In genomic region chr12:6087071-6087470, GRCm38 (mm10) we compare ENCODE assay signal across 22 mouse cellular contexts.
DNase-seq lines count a peak whose midpoint lies in the region; ATAC-seq and TF ChIP-seq lines count a peak whose summit lies in the region.
"Had no signal": no experiment of that assay in that cellular context is flagged by ENCODE, and none has a peak within 500 bp of the region (broad histone marks: within the 10 kb centered on the region; RNA-seq: fewer than 3 reads in every experiment).

No protein-coding gene starts in this region.

- no peak overlapping the region for H3K27ac ChIP-seq in forebrain, embryonic 14.5 days (ENCODE audit: low read depth, low read length)
- H3K27ac ChIP-seq in forebrain, embryonic 11.5 days (ENCODE audit: low read depth, low read length): no peak overlapping the region
- no peak overlapping the region for H3K27ac ChIP-seq in midbrain, embryonic 14.5 days (replicated peaks; ENCODE audit: low read depth, low read length)
- H3K27ac ChIP-seq in midbrain, embryonic 15.5 days: no peak overlapping the region
- H3K27ac ChIP-seq in thymus, adult 2 months (ENCODE audit: control insufficient read depth, insufficient read depth, low read length): no peak overlapping the region
- H3K27ac ChIP-seq: liver, embryonic 13.5 days; macrophage had no signal

- no peak for TF ChIP-seq POLR2A in thymus, adult 2 months (IDR thresholded peaks at IDR 0.05; ENCODE audit: control insufficient read depth, extremely low read depth, insufficient read depth, low read length, poor library complexity)

- 60% methylated on average over 2 of the region's 2 CpGs for WGBS in forebrain, embryonic 14.5 days
- 73% methylated on average over 2 of the region's 2 CpGs for WGBS in forebrain, embryonic 11.5 days
- WGBS in midbrain, embryonic 14.5 days: 80% methylated on average over 2 of the region's 2 CpGs
- WGBS in midbrain, embryonic 15.5 days: 61% methylated on average over 2 of the region's 2 CpGs
- WGBS in thymus, adult 2 months: 57% methylated on average over 2 of the region's 2 CpGs

- H3K36me3 ChIP-seq in forebrain, embryonic 14.5 days (ENCODE audit: control insufficient read depth, insufficient read depth, low read length): no peaks in the 10 kb centered on the region
- no peaks in the 10 kb centered on the region for H3K36me3 ChIP-seq in forebrain, embryonic 11.5 days (ENCODE audit: control insufficient read depth, insufficient read depth, low read length)
- H3K36me3 ChIP-seq in midbrain, embryonic 14.5 days (ENCODE audit: control insufficient read depth, insufficient read depth, low read length): no peaks in the 10 kb centered on the region
- no peaks in the 10 kb centered on the region for H3K36me3 ChIP-seq in midbrain, embryonic 15.5 days (replicated peaks)
- no peaks in the 10 kb centered on the region for H3K36me3 ChIP-seq in thymus, adult 2 months (ENCODE audit: control insufficient read depth, insufficient read depth, low read length)
- H3K36me3 ChIP-seq: heart, embryonic 12.5 days; liver, embryonic 13.5 days had no signal

- H3K9me3 ChIP-seq in forebrain, embryonic 14.5 days (replicated peaks; ENCODE audit: control insufficient read depth, low read length): no peaks in the 10 kb centered on the region
- H3K9me3 ChIP-seq in forebrain, embryonic 11.5 days (ENCODE audit: control insufficient read depth, low read length): no peaks in the 10 kb centered on the region
- no peaks in the 10 kb centered on the region for H3K9me3 ChIP-seq in midbrain, embryonic 14.5 days (ENCODE audit: control insufficient read depth, low read length)
- no peaks in the 10 kb centered on the region for H3K9me3 ChIP-seq in midbrain, embryonic 15.5 days
- H3K9me3 ChIP-seq: heart, embryonic 12.5 days; liver, embryonic 13.5 days had no signal

- H3K27me3 ChIP-seq in forebrain, embryonic 14.5 days (replicated peaks; ENCODE audit: control insufficient read depth, insufficient read depth, low read length): no peaks in the 10 kb centered on the region
- H3K27me3 ChIP-seq in forebrain, embryonic 11.5 days (ENCODE audit: control insufficient read depth, insufficient read depth, low read length): no peaks in the 10 kb centered on the region
- no peaks in the 10 kb centered on the region for H3K27me3 ChIP-seq in midbrain, embryonic 14.5 days (ENCODE audit: control insufficient read depth, insufficient read depth, low read length)
- no peaks in the 10 kb centered on the region for H3K27me3 ChIP-seq in midbrain, embryonic 15.5 days (replicated peaks)
- no peaks in the 10 kb centered on the region for H3K27me3 ChIP-seq in thymus, adult 2 months (ENCODE audit: control insufficient read depth, insufficient read depth, low read length)
- H3K27me3 ChIP-seq: heart, embryonic 12.5 days; liver, embryonic 13.5 days had no signal

- H3K4me1 ChIP-seq in forebrain, embryonic 14.5 days (ENCODE audit: control insufficient read depth, insufficient read depth, low read length): 0 out of 2 replicates have a peak, but pooled peaks cover 3% of the 10 kb centered on the region
- H3K4me1 ChIP-seq in forebrain, embryonic 11.5 days (replicated peaks; ENCODE audit: control insufficient read depth, insufficient read depth, low read length): no peaks in the 10 kb centered on the region
- no peaks in the 10 kb centered on the region for H3K4me1 ChIP-seq in midbrain, embryonic 14.5 days (ENCODE audit: control insufficient read depth, insufficient read depth, low read length)
- no peaks in the 10 kb centered on the region for H3K4me1 ChIP-seq in midbrain, embryonic 15.5 days
- H3K4me1 ChIP-seq in thymus, adult 2 months (replicated peaks; ENCODE audit: control insufficient read depth, insufficient read depth, low read length): no peaks in the 10 kb centered on the region
- H3K4me1 ChIP-seq: liver, embryonic 13.5 days had no signal

- no peak overlapping the region for H3K9ac ChIP-seq in forebrain, embryonic 14.5 days (ENCODE audit: low read length)
- no peak overlapping the region for H3K9ac ChIP-seq in forebrain, embryonic 11.5 days (ENCODE audit: low read length)
- no peak overlapping the region for H3K9ac ChIP-seq in midbrain, embryonic 14.5 days (replicated peaks; ENCODE audit: low read length)
- no peak overlapping the region for H3K9ac ChIP-seq in midbrain, embryonic 15.5 days
- H3K9ac ChIP-seq: forebrain, postnatal 0 days; heart, embryonic 12.5 days; hindbrain, embryonic 14.5 days; liver, embryonic 13.5 days; lung, embryonic 14.5 days had no signal

- no peak overlapping the region for H3K4me3 ChIP-seq in forebrain, embryonic 14.5 days (ENCODE audit: low read depth, low read length)
- H3K4me3 ChIP-seq in forebrain, embryonic 11.5 days (ENCODE audit: low read depth, low read length): no peak overlapping the region
- H3K4me3 ChIP-seq in midbrain, embryonic 14.5 days (replicated peaks; ENCODE audit: low read depth, low read length): no peak overlapping the region
- H3K4me3 ChIP-seq in midbrain, embryonic 15.5 days: no peak overlapping the region
- no peak overlapping the region for H3K4me3 ChIP-seq in thymus, adult 2 months (ENCODE audit: control insufficient read depth, insufficient read depth, low read length)
- H3K4me3 ChIP-seq: erythroblast, embryonic 14.5 days; heart, embryonic 12.5 days; liver, embryonic 13.5 days; myocyte had no signal

- DNase-seq in forebrain, embryonic 14.5 days (ENCODE audit: low spot score): peak; percentile 31
- DNase-seq in forebrain, embryonic 11.5 days (ENCODE audit: low spot score): no peak
- peak; percentile 8 for DNase-seq in midbrain, embryonic 14.5 days
- peak; percentile 25 for DNase-seq in embryo, embryonic 10.5 days (ENCODE audit: low spot score)
- DNase-seq in mesoderm, embryonic 11.5 days (ENCODE audit: low read depth, low spot score): peak; percentile 36
- DNase-seq in thymus, adult 2 months: no peak
- no peak for DNase-seq in left cerebral cortex, adult 9 months (ENCODE audit: low spot score in 2 of 2)
- DNase-seq: adrenal gland, postnatal 25 days; B cell, adult 2 months; layer of hippocampus, postnatal 36 days; liver, embryonic 13.5 days; thymus, postnatal 4 days had no signal

- no peak for ATAC-seq in forebrain, embryonic 14.5 days
- ATAC-seq in forebrain, embryonic 11.5 days (replicated peaks; ENCODE audit: low FRiP score): no peak
- ATAC-seq in midbrain, embryonic 14.5 days (ENCODE audit: low FRiP score, low TSS enrichment): no peak
- no peak for ATAC-seq in midbrain, embryonic 15.5 days (replicated peaks)
- ATAC-seq: forebrain, postnatal 0 days; intestine, embryonic 16.5 days had no signal

- no peak overlapping the region for H3K4me2 ChIP-seq in forebrain, embryonic 14.5 days (ENCODE audit: low read length)
- H3K4me2 ChIP-seq in forebrain, embryonic 11.5 days (ENCODE audit: low read depth, low read length, severe bottlenecking): no peak overlapping the region
- H3K4me2 ChIP-seq in midbrain, embryonic 14.5 days (ENCODE audit: low read length): no peak overlapping the region
- no peak overlapping the region for H3K4me2 ChIP-seq in midbrain, embryonic 15.5 days
- H3K4me2 ChIP-seq: heart, embryonic 12.5 days; hindbrain, embryonic 14.5 days; liver, embryonic 13.5 days; lung, embryonic 14.5 days; midbrain, embryonic 11.5 days had no signal

- TF ChIP-seq CTCF in thymus, adult 2 months (IDR thresholded peaks at IDR 0.05; ENCODE audit: borderline replicate concordance, control insufficient read depth, extremely low read depth, insufficient read depth, low read length, poor library complexity): no peak

Comparison
In these comparisons a context has a peak if more than half of its experiments do, and no peak if none do; other contexts are left out.
1. DNase-seq: peak in forebrain, embryonic 14.5 days (single experiment), midbrain, embryonic 14.5 days (single experiment), embryo, embryonic 10.5 days (single experiment) and mesoderm, embryonic 11.5 days (single experiment); none in forebrain, embryonic 11.5 days (single experiment), thymus, adult 2 months (single experiment) and left cerebral cortex, adult 9 months (0 of 2).